Mouse (Mus musculus) brain, adult 10 weeks (tissue): ENCODE data around the gene Chrna4. TPM values are rescaled to one million over a fixed set of nuclear protein-coding genes. Genes with fewer than 3 reads are reported as not detected.

Source experiments
- polyA plus RNA-seq: library from polyadenylated mRNA; stranded (reverse); fragments of 350-450 nt; fragmentation: Illumina TruSeq; extraction: RNeasy Lipid Tissue Mini Kit (QIAGEN cat#74804); gene quantifications from one replicate; pipeline ENCODE4 v1.2.3, GENCODE M21; 2015; ENCODE audit warnings: low read depth, low replicate concordance

Gene Chrna4
- 25.3 TPM for polyA plus RNA-seq

DNA sequence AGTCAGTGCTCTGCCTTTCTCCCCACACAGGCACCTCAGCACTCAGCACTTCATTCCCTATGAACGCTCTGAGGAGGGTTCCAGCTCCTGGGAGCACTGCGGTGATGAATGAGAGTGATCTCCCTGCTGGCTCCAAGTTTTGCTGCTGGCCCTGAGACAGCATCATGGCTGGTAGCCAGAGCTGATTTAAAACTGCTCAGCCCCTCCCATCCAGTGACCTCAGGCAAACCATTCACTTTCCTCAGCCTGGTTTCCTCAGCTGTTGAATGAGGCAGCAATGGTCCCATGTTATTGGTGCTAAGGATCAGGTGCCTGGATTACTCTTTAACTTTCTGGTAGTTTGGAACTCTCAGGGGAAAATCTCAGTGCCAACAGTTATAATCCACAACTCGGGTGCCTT, at the start of gene Chrna4:
Chrna4 (minus strand) TSS at position 110 of the 400 bp plus-strand sequence.

DNA sequence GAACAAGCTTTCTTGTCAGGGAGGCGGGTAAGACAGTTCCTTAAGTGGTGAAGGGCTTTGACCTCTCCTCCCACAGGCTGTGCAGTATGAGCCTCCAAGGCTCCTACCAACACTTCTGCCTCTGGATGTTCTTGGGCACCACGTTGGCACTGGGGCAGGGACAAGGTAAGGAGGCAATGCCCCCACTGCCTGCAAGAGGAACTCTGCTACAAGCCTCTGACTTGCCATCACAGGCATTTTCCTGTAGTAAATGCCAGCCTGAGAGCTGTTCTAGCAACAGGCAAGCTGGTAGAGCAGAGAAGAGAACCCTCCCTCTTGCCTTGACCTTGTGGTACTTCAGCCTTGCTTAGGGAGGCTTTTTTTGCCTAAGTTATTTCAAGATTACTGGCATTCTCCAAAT, 56.9 kb downstream of the Chrna4 start, which contains the start of gene Col20a1:
Col20a1 (plus strand) TSS at position 87 of the 400 bp plus-strand sequence.

Other genes with a start within 250 kb of the Chrna4 start
- gene Ythdf1, start 122.6 kb downstream of the Chrna4 start, polyA plus RNA-seq: 58.1 TPM
- gene Birc7, start 114.5 kb downstream of the Chrna4 start, polyA plus RNA-seq: not detected
- 94.2 TPM for gene Nkain4, start 88.8 kb downstream of the Chrna4 start, polyA plus RNA-seq
- gene Arfgap1, start 76.3 kb downstream of the Chrna4 start, polyA plus RNA-seq: 115 TPM
- gene Col20a1, start 57.0 kb downstream of the Chrna4 start, polyA plus RNA-seq: 1.4 TPM
- gene Kcnq2, start 91.8 kb upstream of the Chrna4 start, polyA plus RNA-seq: 159 TPM
- gene Eef1a2, start 113.5 kb upstream of the Chrna4 start, polyA plus RNA-seq: 910 TPM
- gene Ppdpf, start 143.7 kb upstream of the Chrna4 start, polyA plus RNA-seq: 118 TPM
- not detected for gene Ptk6, start 159.2 kb upstream of the Chrna4 start, polyA plus RNA-seq
- 0.28 TPM for gene Srms, start 169.6 kb upstream of the Chrna4 start, polyA plus RNA-seq
- not detected for gene Fndc11, start 176.5 kb upstream of the Chrna4 start, polyA plus RNA-seq
- gene Helz2, start 198.5 kb upstream of the Chrna4 start, polyA plus RNA-seq: 1.9 TPM
- gene Gmeb2, start 244.5 kb upstream of the Chrna4 start, polyA plus RNA-seq: 19.4 TPM